Mouse (Mus musculus) left cerebral cortex, adult 8-10 months (tissue): Measurements from ENCODE around the gene Scube2. TPM values are rescaled to one million over a fixed set of nuclear protein-coding genes. Genes with fewer than 3 reads are reported as not detected.

Experiments
- total RNA-seq, 4 experiments: library from RNA; stranded (reverse); gene quantifications; 2 replicates each; pipeline ENCODE4 v1.2.4; 2022

The Scube2 gene
- total RNA-seq, 4 experiments from 2014 or later = 0.79 to 1.2 (median 0.88) TPM

Other genes starting within 250 kb of the Scube2 start
- gene St5, start 162.1 kb downstream of the Scube2 start, total RNA-seq = 10 to 100 TPM; 14.4 to 18.3 (median 15.7) TPM
- 1 to 10 TPM; 5.1 to 7.6 (median 6.3) TPM for gene Akip1, start 162.0 kb downstream of the Scube2 start, total RNA-seq
- gene BC051019, start 141.8 kb downstream of the Scube2 start, total RNA-seq = not detected
- gene Ascl3, start 134.0 kb downstream of the Scube2 start, total RNA-seq = not detected
- gene Tmem9b, start 112.8 kb downstream of the Scube2 start, total RNA-seq = 10 to 100 TPM; 91.8 to 93.5 (median 92.3) TPM
- 10 to 100 TPM; 78.2 to 97.8 (median 85.7) TPM for gene Nrip3, start 83.7 kb downstream of the Scube2 start, total RNA-seq
- 100 to 1,000 TPM; 213 to 277 (median 242) TPM for gene Dennd5a, start 94.8 kb upstream of the Scube2 start, total RNA-seq
- gene Tmem41b, start 121.2 kb upstream of the Scube2 start, total RNA-seq = 10 to 100 TPM; 40.4 to 57.3 (median 48.1) TPM
- 100 to 1,000 TPM in 1 of 4 experiments, 10 to 100 TPM in 3; 89.3 to 101 (median 94.8) TPM for gene Ipo7, start 152.6 kb upstream of the Scube2 start, total RNA-seq
- 10 to 100 TPM in 3 of 4 experiments, 1 to 10 TPM in 1; 9.2 to 11.1 (median 10.6) TPM for gene Zfp143, start 195.5 kb upstream of the Scube2 start, total RNA-seq